Comparison of ENCODE assay signal across 8 mouse cellular contexts in genomic region chr2:158153728-158154343, GRCm38 (mm10). TPM values are rescaled to one million over a fixed set of nuclear protein-coding genes. Genes with fewer than 3 reads are reported as not detected.
DNase-seq lines count a peak whose midpoint lies in the region; ATAC-seq lines count a peak whose summit lies in the region.

No protein-coding gene starts in this region.

- H3K36me3 ChIP-seq in hindbrain, embryonic 14.5 days (replicated peaks; ENCODE audit: control insufficient read depth, insufficient read depth): no peaks in the 10 kb centered on the region
- H3K36me3 ChIP-seq in stomach, embryonic 14.5 days (ENCODE audit: control insufficient read depth, insufficient read depth, low read length): no peaks in the 10 kb centered on the region

- peak overlapping the region; percentile 63 for H3K4me2 ChIP-seq in hindbrain, embryonic 14.5 days (replicated peaks)
- H3K4me2 ChIP-seq in stomach, embryonic 14.5 days (replicated peaks; ENCODE audit: low read depth, low read length): peak overlapping the region; percentile 55

- 0 out of 2 replicates have a peak, but pooled peaks cover 3% of the 10 kb centered on the region for H3K9me3 ChIP-seq in hindbrain, embryonic 14.5 days (ENCODE audit: control insufficient read depth, low read length)
- peaks cover 4% of the 10 kb centered on the region; the same call in 1 of the 2 replicates for H3K9me3 ChIP-seq in stomach, embryonic 14.5 days (ENCODE audit: control insufficient read depth, low read depth, low read length)

- 0 out of 2 replicates have a peak, but pooled peaks have one; percentile 55 for ATAC-seq in hindbrain, embryonic 14.5 days (ENCODE audit: low FRiP score)
- ATAC-seq in stomach, embryonic 14.5 days (ENCODE audit: insufficient number of reproducible peaks, insufficient read depth, low FRiP score, low read depth): peak; percentile 82
- ATAC-seq in frontal cortex, adult (ENCODE audit: low TSS enrichment): no peak

- 3% methylated on average over 22 of the region's 22 CpGs for WGBS in hindbrain, embryonic 14.5 days
- WGBS in stomach, embryonic 14.5 days: under 1% methylated on average over 22 of the region's 22 CpGs

- H3K27me3 ChIP-seq in hindbrain, embryonic 14.5 days (ENCODE audit: control insufficient read depth, insufficient read depth, low read length): no peaks in the 10 kb centered on the region
- no peaks in the 10 kb centered on the region for H3K27me3 ChIP-seq in stomach, embryonic 14.5 days (ENCODE audit: control insufficient read depth, insufficient read depth, low read length)

- peak overlapping the region; percentile 51 for H3K9ac ChIP-seq in hindbrain, embryonic 14.5 days
- no peak overlapping the region for H3K9ac ChIP-seq in stomach, embryonic 14.5 days (replicated peaks; ENCODE audit: low read depth, low read length)

- peaks cover 9% of the 10 kb centered on the region for H3K4me1 ChIP-seq in hindbrain, embryonic 14.5 days (replicated peaks; ENCODE audit: control insufficient read depth, insufficient read depth, low read length)
- 0 out of 2 replicates have a peak, but pooled peaks cover 6% of the 10 kb centered on the region for H3K4me1 ChIP-seq in stomach, embryonic 14.5 days (ENCODE audit: control insufficient read depth, insufficient read depth, low read length)

- H3K4me3 ChIP-seq in hindbrain, embryonic 14.5 days (replicated peaks; ENCODE audit: low read length): peak overlapping the region; percentile 26
- peak overlapping the region; percentile 22 for H3K4me3 ChIP-seq in stomach, embryonic 14.5 days (ENCODE audit: low read depth, low read length)

- H3K27ac ChIP-seq in hindbrain, embryonic 14.5 days: peak overlapping the region; percentile 10; the same call in 1 of the 2 replicates
- peak overlapping the region; percentile 84 for H3K27ac ChIP-seq in stomach, embryonic 14.5 days (ENCODE audit: low read length)

- DNase-seq in lung, adult 18-20 months: peak; percentile 52 to 59
- no peak for DNase-seq in lung, postnatal 14 days
- DNase-seq in embryo, embryonic 11 days: peak; percentile 68
- DNase-seq in hindbrain, embryonic 14.5 days (ENCODE audit: low spot score): no peak
- DNase-seq in lung, postnatal 25 days (ENCODE audit: low spot score): peak; percentile 28
- no peak for DNase-seq in cerebellum, postnatal 4 days (ENCODE audit: low spot score in 2 of 2)

RNA-seq across cellular contexts. Expression of gene Tgm2, which starts 7.6 kb away (rescaled TPM):
- polyA plus RNA-seq in hindbrain, embryonic 14.5 days (2014; fragmentation: Nextera tagmentation; extraction: Ambion mirVana): 5.5 and 6.1 TPM in 2 replicates
- polyA plus RNA-seq in stomach, embryonic 14.5 days (2014; fragmentation: Nextera tagmentation; extraction: Ambion mirVana): 56.0 and 63.4 TPM in 2 replicates

Comparison
In these comparisons a context has a peak if more than half of its experiments do, and no peak if none do; other contexts are left out.
1. DNase-seq: peak in lung, adult 18-20 months (2 of 2), embryo, embryonic 11 days (single experiment) and lung, postnatal 25 days (single experiment); none in lung, postnatal 14 days (single experiment), hindbrain, embryonic 14.5 days (single experiment) and cerebellum, postnatal 4 days (0 of 2).